Mouse (Mus musculus) limb, embryonic 14.5 days (tissue): Measurements from ENCODE around the gene Gm47841. TPM values are rescaled to one million over a fixed set of nuclear protein-coding genes. Genes with fewer than 3 reads are reported as not detected.

Experiments used
- ATAC-seq: fragments of 200-750 bp; cut with Nextera tagmentation; 2 replicates; pipeline ENCODE4 v1.8.0; 2017; ENCODE audit warnings: low read depth, moderate number of reproducible peaks, moderate TSS enrichment; ENCODE audit not compliant: low FRiP score
- DNase-seq: peaks from one replicate; pipeline ENCODE4 v3.0.0-alpha.2; 2015; ENCODE audit warnings: low spot score
- H3K27ac ChIP-seq: fragments of 300-500 bp; sonication (generic); replicated peaks from 2 replicates; pipeline ENCODE4 v1.5.1; 2014; ENCODE audit warnings: low read depth, mild to moderate bottlenecking, low read length, moderate library complexity, mixed read lengths
- H3K27me3 ChIP-seq: fragments of 300-500 bp; sonication (generic); 2 replicates; pipeline ENCODE4 v1.6.1; 2014; ENCODE audit warnings: low read length, mixed read lengths; ENCODE audit not compliant: control insufficient read depth, insufficient read depth
- H3K36me3 ChIP-seq: fragments of 300-500 bp; sonication (generic); 2 replicates; pipeline ENCODE4 v1.6.1; 2014; ENCODE audit warnings: mild to moderate bottlenecking, low read length, moderate library complexity, mixed read lengths; ENCODE audit not compliant: control insufficient read depth, insufficient read depth
- H3K4me1 ChIP-seq: fragments of 300-500 bp; sonication (generic); 2 replicates; pipeline ENCODE4 v1.6.1; 2014; ENCODE audit warnings: antibody characterized with exemption, low read length, mixed read lengths; ENCODE audit not compliant: control insufficient read depth, insufficient read depth
- H3K4me2 ChIP-seq: fragments of 300-500 bp; sonication (generic); replicated peaks from 2 replicates; pipeline ENCODE4 v1.6.1; 2014; ENCODE audit warnings: low read depth, mild to moderate bottlenecking, low read length, moderate library complexity; ENCODE audit not compliant: severe bottlenecking
- H3K4me3 ChIP-seq: fragments of 300-500 bp; sonication (generic); replicated peaks from 2 replicates; pipeline ENCODE4 v1.5.1; 2014; ENCODE audit warnings: low read length
- H3K9ac ChIP-seq: fragments of 300-500 bp; sonication (generic); 2 replicates; pipeline ENCODE4 v1.6.1; 2014; ENCODE audit warnings: mild to moderate bottlenecking, low read depth, low read length, moderate library complexity; ENCODE audit not compliant: severe bottlenecking
- H3K9me3 ChIP-seq: fragments of 300-500 bp; sonication (generic); 2 replicates; pipeline ENCODE4 v1.6.1; 2016; ENCODE audit warnings: low read length; ENCODE audit not compliant: control insufficient read depth
- POLR2A ChIP-seq: fragments of 200-500 bp; IDR thresholded peaks from 2 replicates; pipeline ENCODE4 v1.8.0; 2012; ENCODE audit warnings: inconsistent platforms, mild to moderate bottlenecking, moderate library complexity, borderline replicate concordance; ENCODE audit not compliant: insufficient read depth, insufficient read length; ENCODE audit errors: extremely low read depth
- WGBS: fragments of 180-500 bp; shearing (Covaris S2); extraction: QIAGEN DNeasy Blood & Tissue Kit; methylation state at CpG from one replicate; pipeline ENCODE4 v1.1.7; 2014; 5-methylcytosine and 5-hydroxymethylcytosine counted together
- polyA plus RNA-seq, 2 experiments: library from polyadenylated mRNA; depleted of rRNA in 1 of 2; stranded (reverse) in 1 of 2; unstranded in 1 of 2; fragments of >200 nt; fragmentation: Nextera tagmentation in 1 of 2; extraction: Ambion mirVana in 1 of 2; gene quantifications; 2 replicates each; pipeline versions ENCODE4 v1.2.1 to v1.2.3; 2012 to 2014

Gm47841 gene
- polyA plus RNA-seq, 2 experiments: 0.05 TPM; not detected in 1

DNA sequence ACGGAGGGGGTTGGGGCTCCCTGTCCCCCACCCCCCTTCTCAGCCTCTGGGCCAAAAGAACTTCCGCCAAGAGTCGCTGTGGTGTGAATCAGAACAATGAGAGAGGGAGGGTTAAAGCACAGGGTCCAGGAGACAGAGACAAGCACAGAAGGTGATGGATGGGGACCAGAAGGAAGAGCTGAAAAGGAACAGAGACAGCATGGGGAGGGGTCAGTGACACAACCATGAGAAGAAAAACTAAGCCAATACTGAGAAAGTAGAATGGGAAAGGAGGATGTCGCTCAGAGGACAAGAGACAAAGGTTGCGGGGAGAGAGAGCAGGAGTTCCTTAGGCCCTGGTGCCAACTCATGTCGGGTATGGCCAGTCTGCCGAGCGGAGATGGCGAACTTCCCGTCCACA is 4.7 kb upstream of the Gm47841 start:
- no peak for DNase-seq
- Histone ChIP-seq H3K27ac (no peak overlapping the region), H3K4me1 (peaks cover 11% of the 10 kb centered on the region; the same call in 1 of the 2 replicates), H3K9ac (no peak overlapping the region), H3K4me2 (no peak overlapping the region), H3K27me3 (peaks cover 53% of the 10 kb centered on the region), H3K4me3 (no peak overlapping the region), H3K36me3 (0 out of 2 replicates have a peak, but pooled peaks cover 14% of the 10 kb centered on the region), H3K9me3 (no peaks in the 10 kb centered on the region)
- 76% methylated on average over 10 of the region's 10 CpGs for WGBS
- no peak for TF ChIP-seq POLR2A
- ATAC-seq: no peak

DNA sequence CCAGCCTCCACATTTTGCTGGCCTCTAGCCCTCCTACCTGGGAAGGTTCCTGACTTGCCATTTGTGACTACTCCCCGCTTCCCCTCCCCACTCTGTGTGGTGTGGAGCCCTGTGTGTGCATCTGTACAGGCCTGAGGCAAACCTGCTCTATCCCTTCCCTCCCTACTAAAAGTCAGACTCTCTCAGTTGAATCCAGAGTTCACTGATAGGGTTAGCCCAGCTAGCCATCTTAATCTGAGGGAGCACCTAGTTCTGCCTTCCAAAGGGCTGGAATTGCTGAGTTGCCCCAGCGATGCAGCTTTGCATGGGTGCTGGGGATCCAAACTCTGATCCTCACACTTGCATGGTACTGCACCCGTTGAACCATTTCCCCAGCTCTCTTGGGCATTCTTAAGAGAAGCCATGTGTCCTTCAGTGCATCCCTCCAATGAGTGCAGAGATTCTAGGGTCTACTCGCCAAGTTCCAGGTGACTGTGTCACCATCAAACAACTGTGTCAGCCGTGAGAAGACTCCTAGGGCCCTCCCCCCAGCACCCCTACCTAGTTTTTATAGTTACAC is 1.2 kb upstream of the Gm47841 start:
- Histone ChIP-seq H3K27ac (no peak overlapping the region), H3K4me2 (no peak overlapping the region), H3K9ac (no peak overlapping the region), H3K4me1 (peaks cover 9% of the 10 kb centered on the region), H3K9me3 (no peaks in the 10 kb centered on the region), H3K4me3 (no peak overlapping the region), H3K27me3 (peaks cover 63% of the 10 kb centered on the region), H3K36me3 (0 out of 2 replicates have a peak, but pooled peaks cover 11% of the 10 kb centered on the region)
- no peak for TF ChIP-seq POLR2A
- WGBS: 45% methylated on average over 5 of the region's 5 CpGs
- DNase-seq: no peak
- ATAC-seq: no peak

DNA sequence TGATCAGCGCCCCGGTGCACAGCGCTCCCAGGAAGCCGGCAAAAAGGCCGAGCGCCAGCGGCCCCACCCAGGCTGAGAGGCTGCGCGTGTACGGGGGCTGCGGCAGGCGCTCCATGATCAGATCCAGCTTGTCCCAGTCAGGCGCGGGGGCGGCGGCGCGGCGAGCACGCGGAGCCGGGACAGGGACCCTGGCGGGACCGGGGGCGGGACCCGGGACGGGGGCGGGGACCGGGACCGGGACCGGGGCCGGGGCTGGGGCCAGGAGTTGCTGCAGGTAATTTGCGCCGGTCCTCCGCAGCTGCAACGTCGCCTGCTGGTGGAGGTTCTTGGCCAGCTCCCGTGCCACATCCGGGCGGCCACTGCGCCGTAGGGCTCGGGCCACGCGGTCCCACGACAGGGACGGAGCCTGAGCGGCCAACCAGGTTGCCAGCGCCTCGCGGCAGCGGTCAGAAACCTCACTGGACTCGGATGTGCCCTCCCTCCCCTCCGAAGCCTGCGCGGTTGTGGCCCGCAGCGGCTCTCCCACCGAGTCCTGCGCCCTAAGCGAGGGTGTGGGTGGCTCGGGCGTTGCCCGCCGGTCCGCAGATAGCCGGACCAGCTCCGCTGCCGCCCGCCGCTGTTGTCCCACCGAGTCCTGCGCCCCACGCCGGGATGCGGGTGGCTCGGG is 537 bp downstream of the Gm47841 start:
- peak overlapping the region; percentile 54 for H3K4me3 ChIP-seq
- H3K9me3 ChIP-seq: no peaks in the 10 kb centered on the region
- H3K9ac ChIP-seq: peak overlapping the region; percentile 65
- 0 out of 2 replicates have a peak, but pooled peaks cover 3% of the 10 kb centered on the region for H3K36me3 ChIP-seq
- H3K4me1 ChIP-seq: peaks cover 7% of the 10 kb centered on the region
- WGBS: under 1% methylated on average over 45 of the region's 77 CpGs
- no peak overlapping the region for H3K27ac ChIP-seq
- H3K4me2 ChIP-seq: peak overlapping the region; percentile 100
- no peak for DNase-seq
- H3K27me3 ChIP-seq: peaks cover 58% of the 10 kb centered on the region
- no peak for TF ChIP-seq POLR2A
- peak; percentile 24 for ATAC-seq

DNA sequence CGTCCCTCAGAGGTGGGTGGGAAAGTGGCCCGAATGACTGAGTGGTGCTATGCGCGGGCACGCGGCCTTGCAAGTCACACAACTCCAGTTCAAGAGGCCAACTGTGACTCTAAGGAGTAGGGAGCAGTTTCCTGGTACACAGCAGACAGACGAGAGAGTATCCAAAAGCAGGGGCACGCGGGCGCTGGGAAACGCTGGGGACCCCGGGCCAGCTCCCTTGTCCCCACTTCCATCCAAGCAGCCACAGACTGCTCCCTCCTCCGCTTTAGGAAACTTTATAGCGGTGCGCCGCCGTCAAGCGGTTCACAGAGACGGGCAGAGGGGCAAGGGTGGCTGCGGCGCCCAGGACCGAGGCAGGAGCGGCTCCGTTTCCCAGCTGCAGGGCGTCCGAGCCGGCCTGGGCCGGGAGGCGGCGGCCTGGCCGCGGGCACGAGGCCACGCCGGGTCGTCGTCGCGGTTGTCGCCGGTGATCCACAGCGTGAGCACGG is 1.1 kb downstream of the Gm47841 start:
- peak overlapping the region; percentile 100 for H3K4me2 ChIP-seq
- 0 out of 2 replicates have a peak, but pooled peaks cover 3% of the 10 kb centered on the region for H3K36me3 ChIP-seq
- TF ChIP-seq POLR2A: no peak
- H3K27me3 ChIP-seq: peaks cover 64% of the 10 kb centered on the region
- ATAC-seq: no peak
- DNase-seq: no peak
- no peak overlapping the region for H3K27ac ChIP-seq
- peak overlapping the region; percentile 54 for H3K4me3 ChIP-seq
- under 1% methylated on average over 43 of the region's 43 CpGs for WGBS
- H3K4me1 ChIP-seq: peaks cover 7% of the 10 kb centered on the region
- H3K9me3 ChIP-seq: no peaks in the 10 kb centered on the region
- H3K9ac ChIP-seq: peak overlapping the region; percentile 65

DNA sequence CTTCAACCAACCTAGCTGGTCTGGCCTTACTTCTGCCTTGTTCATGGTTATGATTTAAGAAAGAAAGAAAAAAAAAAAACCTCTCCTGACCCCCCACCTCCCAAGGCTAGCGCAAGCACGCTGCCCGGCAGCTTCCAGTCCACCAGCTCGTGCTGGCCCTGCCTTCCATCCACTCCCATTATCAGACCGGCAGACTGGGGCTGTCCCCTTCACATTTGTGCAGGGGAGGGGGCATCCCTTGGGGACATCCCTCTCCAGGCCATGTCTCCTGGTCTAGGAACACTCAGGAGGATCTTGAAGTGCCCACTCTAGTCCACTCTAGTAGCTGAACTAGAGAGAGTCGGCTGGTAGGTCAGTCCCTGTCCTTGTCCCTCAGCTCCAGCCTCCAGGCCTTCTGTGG is 2.7 kb downstream of the Gm47841 start:
- Histone ChIP-seq H3K36me3 (0 out of 2 replicates have a peak, but pooled peaks cover 2% of the 10 kb centered on the region), H3K27ac (no peak overlapping the region), H3K27me3 (peaks cover 71% of the 10 kb centered on the region), H3K4me3 (no peak overlapping the region), H3K9me3 (no peaks in the 10 kb centered on the region), H3K4me2 (no peak overlapping the region), H3K4me1 (peaks cover 7% of the 10 kb centered on the region), H3K9ac (no peak overlapping the region)
- WGBS: 49% methylated on average over 6 of the region's 6 CpGs
- TF ChIP-seq POLR2A: no peak
- ATAC-seq: no peak
- DNase-seq: no peak
